Mouse (Mus musculus) embryonic fibroblast, embryonic 13.5 days (primary cell): ENCODE data around the gene Ppef1.

Experiments
- CTCF ChIP-seq: IDR thresholded peaks from 2 replicates; pipeline ENCODE4 v1.5.1; 2011; ENCODE audit warnings: mild to moderate bottlenecking, control low read depth, low read length, moderate library complexity, borderline replicate concordance; ENCODE audit not compliant: insufficient read depth
- POLR2A ChIP-seq: IDR thresholded peaks from 2 replicates; pipeline ENCODE4 v1.6.1; 2011; ENCODE audit warnings: low read depth, mild to moderate bottlenecking, control low read depth, low read length, moderate library complexity

DNA sequence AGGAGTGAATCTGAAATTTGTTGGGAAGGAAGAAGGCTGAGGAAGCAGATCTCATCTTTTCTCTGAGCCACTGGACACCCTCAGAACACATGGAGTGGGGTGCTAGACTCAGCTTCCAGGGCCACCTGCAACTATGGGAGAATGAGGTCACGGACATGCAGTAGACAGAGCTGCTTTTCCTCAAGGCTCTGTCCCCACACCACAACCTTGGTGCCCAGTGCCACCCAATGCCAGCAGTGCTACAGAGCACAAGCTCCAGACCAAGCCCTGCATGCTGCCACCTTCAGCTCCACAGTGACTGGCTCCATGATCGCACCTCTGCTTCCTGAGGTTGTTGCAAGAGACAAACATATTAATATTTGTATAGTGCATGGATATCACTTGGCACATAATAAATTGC, 132.2 kb downstream of the Ppef1 start:
- no peak for TF ChIP-seq CTCF
- TF ChIP-seq POLR2A: no peak
